Mouse (Mus musculus) cerebellum, adult 11 months (tissue): ENCODE results near the gene Cd300ld3.

Experiments used
- DNase-seq: peaks from one replicate; pipeline ENCODE4 v3.0.0; 2022

Gene Cd300ld3

GRCm38 (mm10) chr11:115048259-115048658, at the start of gene Cd300ld3:
Cd300ld3 (minus strand) TSS chr11:115048409.
- DNase-seq, result no peak

- no peak for DNase-seq
Observed at GRCm38 (mm10) chr11:115092140-115092539, 43.9 kb upstream of the Cd300ld3 start.

- DNase-seq, result peak; percentile 71
Observed at GRCm38 (mm10) chr11:115091362-115091901, 43.2 kb upstream of the Cd300ld3 start, which contains the start of gene Rab37. Rab37 (plus strand) TSS chr11:115091431.

- DNase-seq, result no peak
Observed at GRCm38 (mm10) chr11:115089853-115090252, 41.6 kb upstream of the Cd300ld3 start.

- DNase-seq, result no peak
Observed at GRCm38 (mm10) chr11:115086213-115086612, 38.0 kb upstream of the Cd300ld3 start.

GRCm38 (mm10) chr11:115085064-115085463, 36.9 kb upstream of the Cd300ld3 start:
- DNase-seq, result no peak

GRCm38 (mm10) chr11:115084595-115084994, 36.4 kb upstream of the Cd300ld3 start:
- no peak for DNase-seq

GRCm38 (mm10) chr11:115083376-115084139, 35.3 kb upstream of the Cd300ld3 start:
- DNase-seq, result peak; percentile 78

- DNase-seq, result no peak
Observed at GRCm38 (mm10) chr11:115082196-115082595, 34.0 kb upstream of the Cd300ld3 start.

GRCm38 (mm10) chr11:115081373-115081772, 33.2 kb upstream of the Cd300ld3 start:
- no peak for DNase-seq

GRCm38 (mm10) chr11:115080886-115081285, 32.7 kb upstream of the Cd300ld3 start:
- peak; percentile 68 for DNase-seq

- no peak for DNase-seq
Observed at GRCm38 (mm10) chr11:115078680-115079079, 30.5 kb upstream of the Cd300ld3 start.

- DNase-seq, result no peak
Observed at GRCm38 (mm10) chr11:115077436-115077835, 29.2 kb upstream of the Cd300ld3 start.

GRCm38 (mm10) chr11:115075859-115076258, 27.6 kb upstream of the Cd300ld3 start:
- DNase-seq, result no peak

- no peak for DNase-seq
Observed at GRCm38 (mm10) chr11:115075407-115075806, 27.2 kb upstream of the Cd300ld3 start.

GRCm38 (mm10) chr11:115073002-115073401, 24.8 kb upstream of the Cd300ld3 start:
- no peak for DNase-seq

- no peak for DNase-seq
Observed at GRCm38 (mm10) chr11:115071631-115072294, 23.6 kb upstream of the Cd300ld3 start.

GRCm38 (mm10) chr11:115071015-115071551, 22.9 kb upstream of the Cd300ld3 start:
- DNase-seq, result no peak

- DNase-seq, result no peak
Observed at GRCm38 (mm10) chr11:115066768-115067167, 18.6 kb upstream of the Cd300ld3 start.

GRCm38 (mm10) chr11:115062077-115062476, 13.9 kb upstream of the Cd300ld3 start, which contains the start of gene Cd300e:
Cd300e (minus strand) TSS chr11:115062177.
- DNase-seq, result no peak

GRCm38 (mm10) chr11:115059797-115060196, 11.6 kb upstream of the Cd300ld3 start:
- DNase-seq, result no peak

- DNase-seq, result no peak
Observed at GRCm38 (mm10) chr11:115058701-115059100, 10.5 kb upstream of the Cd300ld3 start.

GRCm38 (mm10) chr11:115054537-115054936, 6.3 kb upstream of the Cd300ld3 start:
- DNase-seq, result no peak

GRCm38 (mm10) chr11:115052991-115053390, 4.8 kb upstream of the Cd300ld3 start:
- DNase-seq, result peak; percentile 6
